Mouse (Mus musculus) MEL (cell line): ENCODE measurements around the gene Timm50. TPM values are rescaled to one million over a fixed set of nuclear protein-coding genes. Genes with fewer than 3 reads are reported as not detected.

ENCODE experiments used
- DNase-seq: peaks from one replicate; pipeline ENCODE4 v3.0.0; 2011; ENCODE audit warnings: low read depth, low spot score
- H3K27ac ChIP-seq: 2 replicates; pipeline ENCODE4 v1.5.1; 2012; ENCODE audit warnings: low read depth, mild to moderate bottlenecking, control low read depth, low read length, moderate library complexity; ENCODE audit not compliant: control insufficient read depth
- H3K27me3 ChIP-seq, 2 experiments: fragments of 150-350 bp in 1 of 2; sonication (generic) in 1 of 2; 2 replicates each; pipeline ENCODE4 v1.6.1; 2012; ENCODE audit warnings: low read length in 2 of 2, mild to moderate bottlenecking in 2 of 2, improper control_type of control experiment in 1 of 2, moderate library complexity in 1 of 2; ENCODE audit not compliant: insufficient read depth in 2 of 2, control insufficient read depth in 1 of 2
- H3K36me3 ChIP-seq, 2 experiments: 2 replicates each; pipeline ENCODE4 v1.6.1; 2012 to 2014; ENCODE audit warnings: low read length in 2 of 2, improper control_type of control experiment in 1 of 2, inconsistent platforms in 1 of 2, mild to moderate bottlenecking in 1 of 2; ENCODE audit not compliant: insufficient read depth in 2 of 2, control insufficient read depth in 1 of 2
- H3K4me1 ChIP-seq, 2 experiments: fragments of 150-350 bp in 1 of 2; sonication (generic) in 1 of 2; 2 replicates each; pipeline ENCODE4 v1.6.1; 2012; ENCODE audit warnings: low read length in 2 of 2, improper control_type of control experiment in 1 of 2, mild to moderate bottlenecking in 1 of 2; ENCODE audit not compliant: insufficient read depth in 2 of 2, control insufficient read depth in 1 of 2
- H3K4me3 ChIP-seq, 2 experiments: fragments of 150-350 bp in 1 of 2; sonication (generic) in 1 of 2; 2 replicates each; pipeline ENCODE4 v1.5.1; 2012; ENCODE audit warnings: low read depth in 2 of 2, low read length in 2 of 2, mild to moderate bottlenecking in 2 of 2, moderate library complexity in 2 of 2, control low read depth in 1 of 2, improper control_type of control experiment in 1 of 2; ENCODE audit not compliant: control insufficient read depth in 1 of 2, insufficient read depth in 1 of 2
- H3K79me2 ChIP-seq: 2 replicates; pipeline ENCODE4 v1.6.1; 2012; ENCODE audit warnings: mild to moderate bottlenecking, low read length, moderate library complexity; ENCODE audit not compliant: control insufficient read depth, poor library complexity, insufficient read depth
- H3K9ac ChIP-seq: 2 replicates; pipeline ENCODE4 v1.6.1; 2012; ENCODE audit warnings: low read depth, mild to moderate bottlenecking, control low read depth, low read length, moderate library complexity; ENCODE audit not compliant: control insufficient read depth, poor library complexity, severe bottlenecking
- H3K9me3 ChIP-seq: fragments of 150-350 bp; sonication (generic); replicated peaks from 2 replicates; pipeline ENCODE4 v1.6.1; 2012; ENCODE audit warnings: mild to moderate bottlenecking, low read length, improper control_type of control experiment, moderate library complexity; ENCODE audit not compliant: insufficient read depth
- BHLHE40 ChIP-seq: IDR thresholded peaks from 2 replicates; pipeline ENCODE4 v1.6.1; 2012; ENCODE audit warnings: low read depth, mild to moderate bottlenecking, inconsistent platforms, low read length, improper control_type of control experiment, borderline replicate concordance
- CTCF ChIP-seq, 3 experiments: IDR thresholded peaks in 2 of 3; conservative IDR thresholded peaks in 1 of 3; 2 replicates each; pipeline ENCODE4 v1.5.1; 2011 to 2012; ENCODE audit warnings: low read length in 3 of 3, low read depth in 2 of 3, mild to moderate bottlenecking in 2 of 3, improper control_type of control experiment in 1 of 3, inconsistent platforms in 1 of 3, mixed read lengths in 1 of 3, moderate library complexity in 1 of 3; ENCODE audit not compliant: control insufficient read depth in 1 of 3, insufficient read depth in 1 of 3, poor library complexity in 1 of 3, severe bottlenecking in 1 of 3
- E2F4 ChIP-seq: IDR thresholded peaks from 2 replicates; pipeline ENCODE4 v1.6.1; 2011; ENCODE audit warnings: low read depth, low read length, improper control_type of control experiment, borderline replicate concordance
- EP300 ChIP-seq, 2 experiments: IDR thresholded peaks; 2 replicates each; pipeline ENCODE4 v1.6.1; 2011; ENCODE audit warnings: improper control_type of control experiment in 2 of 2, low read length in 2 of 2, low read depth in 1 of 2, mild to moderate bottlenecking in 1 of 2
- GABPA ChIP-seq: IDR thresholded peaks from 2 replicates; pipeline ENCODE4 v1.6.1; 2012; ENCODE audit warnings: low read depth, mild to moderate bottlenecking, inconsistent platforms, low read length, improper control_type of control experiment, moderate library complexity
- GATA1 ChIP-seq: IDR thresholded peaks from 2 replicates; pipeline ENCODE4 v1.6.1; 2011; ENCODE audit warnings: low read depth, low read length, improper control_type of control experiment
- HCFC1 ChIP-seq: IDR thresholded peaks from 2 replicates; pipeline ENCODE4 v1.6.1; 2012; ENCODE audit warnings: low read depth, mild to moderate bottlenecking, inconsistent platforms, low read length, improper control_type of control experiment, moderate library complexity
- KAT2A ChIP-seq: conservative IDR thresholded peaks from 2 replicates; pipeline ENCODE4 v1.6.1; 2012; ENCODE audit warnings: low read depth, low read length, improper control_type of control experiment, inconsistent platforms
- MAFK ChIP-seq: IDR thresholded peaks from 2 replicates; pipeline ENCODE4 v1.6.1; 2011; ENCODE audit warnings: low read depth, mild to moderate bottlenecking, low read length, improper control_type of control experiment, borderline replicate concordance
- MAX ChIP-seq: IDR thresholded peaks from 2 replicates; pipeline ENCODE4 v1.6.1; 2011; ENCODE audit warnings: low read length, improper control_type of control experiment
- MYB ChIP-seq: IDR thresholded peaks from 2 replicates; pipeline ENCODE4 v1.6.1; 2011; ENCODE audit warnings: mild to moderate bottlenecking, low read depth, low read length, improper control_type of control experiment
- NELFE ChIP-seq: IDR thresholded peaks from 2 replicates; pipeline ENCODE4 v1.6.1; 2011; ENCODE audit warnings: low read depth, low read length, improper control_type of control experiment
- NRF1 ChIP-seq: IDR thresholded peaks from 2 replicates; pipeline ENCODE4 v1.6.1; 2014; ENCODE audit warnings: low read depth, mild to moderate bottlenecking, inconsistent platforms, low read length, improper control_type of control experiment, moderate library complexity; ENCODE audit not compliant: poor library complexity, insufficient read depth, severe bottlenecking
- POLR2A ChIP-seq, 2 experiments: IDR thresholded peaks; 2 replicates each; pipeline ENCODE4 v1.6.1; 2011 to 2012; ENCODE audit warnings: low read length in 2 of 2, mild to moderate bottlenecking in 2 of 2, control low read depth in 1 of 2, improper control_type of control experiment in 1 of 2, low read depth in 1 of 2, moderate library complexity in 1 of 2; ENCODE audit not compliant: control insufficient read depth in 1 of 2, insufficient read depth in 1 of 2, poor library complexity in 1 of 2
- POLR2AphosphoS2 ChIP-seq: IDR thresholded peaks from 2 replicates; pipeline ENCODE4 v1.6.1; 2011; ENCODE audit warnings: low read length, improper control_type of control experiment
- POLR2AphosphoS5 ChIP-seq: IDR thresholded peaks from 2 replicates; pipeline ENCODE4 v1.6.1; 2012; ENCODE audit warnings: low read depth, borderline replicate concordance, mild to moderate bottlenecking, inconsistent platforms, low read length, moderate library complexity, mixed read lengths
- RAD21 ChIP-seq: IDR thresholded peaks from 2 replicates; pipeline ENCODE4 v1.6.1; 2011; ENCODE audit warnings: mild to moderate bottlenecking, low read depth, low read length, improper control_type of control experiment
- RCOR1 ChIP-seq: IDR thresholded peaks from 2 replicates; pipeline ENCODE4 v1.6.1; 2012; ENCODE audit warnings: low read depth, mild to moderate bottlenecking, inconsistent platforms, low read length, improper control_type of control experiment
- SMC3 ChIP-seq: IDR thresholded peaks from 2 replicates; pipeline ENCODE4 v1.6.1; 2011; ENCODE audit warnings: low read depth, low read length, improper control_type of control experiment
- USF1 ChIP-seq: IDR thresholded peaks from 2 replicates; pipeline ENCODE4 v1.6.1; 2014; ENCODE audit warnings: low read depth, mild to moderate bottlenecking, inconsistent platforms, low read length, improper control_type of control experiment, moderate library complexity
- ZC3H11A ChIP-seq: IDR thresholded peaks from 2 replicates; pipeline ENCODE4 v1.6.1; 2012; ENCODE audit warnings: low read depth, mild to moderate bottlenecking, inconsistent platforms, low read length, improper control_type of control experiment
- ZMIZ1 ChIP-seq: IDR thresholded peaks from 2 replicates; pipeline ENCODE4 v1.6.1; 2012; ENCODE audit warnings: low read depth, mild to moderate bottlenecking, inconsistent platforms, low read length, improper control_type of control experiment, moderate library complexity
- polyA plus RNA-seq, 2 experiments: library from polyadenylated mRNA; stranded (reverse) in 1 of 2; unstranded in 1 of 2; fragments of >175 nt in 1 of 2; fragments of >200 nt in 1 of 2; gene quantifications; 2 replicates each; pipeline versions ENCODE4 v1.2.1 to v1.2.4; 2012; ENCODE audit warnings: low replicate concordance in 2 of 2, low read depth in 1 of 2; ENCODE audit not compliant: insufficient read length in 2 of 2, insufficient read depth in 1 of 2, missing spikeins in 1 of 2
- total RNA-seq: library from RNA; depleted of rRNA; stranded (reverse); fragments of 300-350 nt; gene quantifications from 2 replicates; pipeline ENCODE4 v1.2.3, GENCODE M21; 2012

Gene Timm50
- total and polyA plus RNA-seq, 3 experiments: 167 to 216 TPM; not detected in 1

DNA sequence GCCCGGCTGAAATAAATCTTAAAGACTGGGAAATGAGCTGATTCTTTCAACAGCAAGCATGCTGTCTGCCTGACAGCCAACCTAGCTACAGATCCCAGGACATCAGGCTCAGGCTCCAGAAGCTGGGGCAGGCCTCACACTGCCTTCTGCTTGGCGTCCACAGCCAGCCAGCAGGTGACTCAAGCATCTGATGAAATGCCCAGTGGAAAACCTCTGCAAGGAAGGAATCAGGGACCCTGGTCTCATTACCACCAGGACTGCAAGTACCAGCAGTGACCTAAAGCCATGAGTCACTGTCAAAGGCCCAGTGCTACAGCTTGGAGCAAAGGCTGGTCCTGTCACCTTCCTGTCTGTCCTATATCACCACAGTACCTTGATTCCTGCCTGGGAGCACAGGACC, 23.6 kb upstream of the Timm50 start:
- H3K9ac ChIP-seq: no peak overlapping the region

DNA sequence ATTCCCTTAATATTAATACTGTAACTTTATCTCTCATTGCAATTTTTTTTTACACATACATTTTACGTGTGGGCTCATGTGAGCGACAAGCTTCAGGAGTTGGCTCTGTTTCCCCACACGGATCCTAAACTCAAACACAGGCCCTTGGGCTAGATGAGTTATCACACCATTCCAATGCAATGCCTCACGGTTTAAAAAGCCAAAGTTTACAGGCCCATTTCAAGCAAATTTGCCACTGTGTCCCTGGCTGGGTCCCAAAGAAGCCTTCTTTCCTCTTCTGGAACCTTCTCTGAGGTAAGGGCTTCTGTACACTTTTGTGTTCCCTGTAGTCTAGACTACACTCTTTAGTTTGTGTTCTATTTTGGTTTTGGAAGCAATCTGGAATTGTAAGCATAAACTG, 22.7 kb upstream of the Timm50 start:
- no peak overlapping the region for H3K27ac ChIP-seq
- no peak overlapping the region for H3K9ac ChIP-seq
- no peak for DNase-seq
- no peaks in the 10 kb centered on the region for H3K9me3 ChIP-seq
- TF ChIP-seq BHLHE40: no peak
- TF ChIP-seq KAT2A: no peak
- no peak for TF ChIP-seq RAD21
- TF ChIP-seq MAFK: no peak
- no peak for TF ChIP-seq SMC3
- no peak for TF ChIP-seq GATA1
- TF ChIP-seq EP300 (IDR thresholded peaks at IDR 0.05; ENCODE audit: low read depth in 1 of 2, low read length in 2 of 2): no peak
- TF ChIP-seq, all 39 proteins: peak for 0
- no peak overlapping the region for H3K4me3 ChIP-seq
- 0 out of 4 replicates have a peak, but pooled peaks cover 0 to 6% of the 10 kb centered on the region in 2 experiments for H3K4me1 ChIP-seq
- peaks cover 9 to 11% of the 10 kb centered on the region in 2 experiments for H3K36me3 ChIP-seq
- no peaks in the 10 kb centered on the region for H3K27me3 ChIP-seq
- H3K79me2 ChIP-seq: peaks cover 50% of the 10 kb centered on the region

More for the DNA sequence above, 23.6 kb upstream of the Timm50 start:
- TF ChIP-seq POLR2AphosphoS2 (no peak), HCFC1 (no peak), MAX (no peak), NRF1 (no peak), BHLHE40 (no peak), CTCF (IDR thresholded peaks at IDR 0.05 in 2 of 3, conservative IDR thresholded peaks at IDR 0.05 in 1 of 3; ENCODE audit: control insufficient read depth in 1 of 3, insufficient read depth in 1 of 3, low read depth in 2 of 3, low read length in 3 of 3, poor library complexity in 1 of 3, severe bottlenecking in 1 of 3) (no peak), E2F4 (no peak), USF1 (no peak), MYB (no peak), ZMIZ1 (no peak), POLR2A (IDR thresholded peaks at IDR 0.05; ENCODE audit: control insufficient read depth in 1 of 2, insufficient read depth in 1 of 2, low read depth in 1 of 2, low read length in 2 of 2, poor library complexity in 1 of 2) (no peak), NELFE (no peak), POLR2AphosphoS5 (no peak), ZC3H11A (no peak), GATA1 (no peak), RCOR1 (no peak), GABPA (no peak)
- H3K27ac ChIP-seq: no peak overlapping the region
- H3K79me2 ChIP-seq: peaks cover 50% of the 10 kb centered on the region
- no peak for DNase-seq
- H3K4me1 ChIP-seq: 0 out of 4 replicates have a peak, but pooled peaks cover 0 to 6% of the 10 kb centered on the region in 2 experiments
- H3K9me3 ChIP-seq: no peaks in the 10 kb centered on the region
- no peak overlapping the region for H3K4me3 ChIP-seq
- peaks cover 9 to 11% of the 10 kb centered on the region in 2 experiments for H3K36me3 ChIP-seq
- H3K27me3 ChIP-seq: no peaks in the 10 kb centered on the region
